Mouse (Mus musculus): ENCODE results near the gene Eif5a2.

GRCm38 (mm10) chr3:28740353-28740752 is 40.7 kb upstream of the Eif5a2 start:
- no peak for TF ChIP-seq CTCF (IDR thresholded peaks at IDR 0.05; ENCODE audit: borderline replicate concordance, insufficient read depth, low read length)
- no peak for TF ChIP-seq POLR2A (IDR thresholded peaks at IDR 0.05; ENCODE audit: low read depth, low read length)

Data from embryonic fibroblast, embryonic 13.5 days (primary cell).